ENCODE assay signal across 30 mouse cellular contexts in the genomic region with DNA sequence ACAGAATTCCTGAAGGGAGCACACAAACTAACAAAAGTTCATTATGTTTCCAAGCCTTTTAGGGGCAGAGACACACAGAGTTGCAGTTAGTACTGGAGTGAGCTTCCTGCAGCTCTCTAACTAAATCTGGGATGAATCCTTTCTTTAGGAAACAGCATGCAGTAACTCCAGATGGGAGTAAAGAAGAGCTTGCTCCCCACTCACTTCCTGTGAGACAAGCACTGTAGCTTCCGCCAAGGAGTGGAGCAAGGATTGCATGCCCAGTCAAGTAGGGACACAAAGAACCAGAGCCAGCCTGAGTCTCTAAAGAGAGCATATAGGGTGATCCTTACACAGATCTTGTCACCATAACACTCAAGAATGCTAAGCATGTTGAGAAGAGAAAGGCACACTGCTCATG. TPM values are rescaled to one million over a fixed set of nuclear protein-coding genes. Genes with fewer than 3 reads are reported as not detected.
"Had no signal": no experiment of that assay in that cellular context is flagged by ENCODE, and none has a peak within 500 bp of the region (broad histone marks: within the 10 kb centered on the region; RNA-seq: fewer than 3 reads in every experiment).

No protein-coding gene starts in this region.

- H3K9me3 ChIP-seq: heart, embryonic 10.5 days; heart, embryonic 12.5 days; hindbrain, embryonic 10.5 days; hindbrain, embryonic 12.5 days; kidney, embryonic 15.5 days; limb, embryonic 10.5 days; limb, embryonic 12.5 days; liver, embryonic 13.5 days; liver, embryonic 15.5 days had no signal

- H3K27ac ChIP-seq: gastrocnemius, adult 2 months; heart, embryonic 10.5 days; hindbrain, embryonic 10.5 days; hindbrain, embryonic 12.5 days; hindbrain, embryonic 14.5 days; hindbrain, postnatal 0 days; kidney, embryonic 15.5 days; kidney, postnatal 0 days; limb, embryonic 10.5 days; limb, embryonic 12.5 days; liver, embryonic 13.5 days; liver, embryonic 15.5 days had no signal

- H3K4me1 ChIP-seq: heart, embryonic 10.5 days; heart, embryonic 12.5 days; hindbrain, embryonic 10.5 days; hindbrain, embryonic 12.5 days; kidney, embryonic 15.5 days; limb, embryonic 10.5 days; limb, embryonic 12.5 days; liver, embryonic 13.5 days; liver, embryonic 15.5 days had no signal

- ATAC-seq: hindbrain, postnatal 0 days; intestine, embryonic 16.5 days had no signal

- H3K4me3 ChIP-seq: gastrocnemius, adult 2 months; heart, embryonic 10.5 days; heart, embryonic 12.5 days; hindbrain, embryonic 10.5 days; hindbrain, embryonic 12.5 days; kidney, embryonic 15.5 days; limb, embryonic 10.5 days; limb, embryonic 12.5 days; liver, embryonic 13.5 days; liver, embryonic 15.5 days had no signal

- H3K36me3 ChIP-seq: heart, embryonic 10.5 days; heart, embryonic 12.5 days; hindbrain, embryonic 10.5 days; hindbrain, embryonic 12.5 days; kidney, embryonic 15.5 days; limb, embryonic 10.5 days; limb, embryonic 12.5 days; liver, embryonic 13.5 days; liver, embryonic 15.5 days had no signal

- H3K4me2 ChIP-seq: heart, embryonic 12.5 days; hindbrain, embryonic 12.5 days; hindbrain, embryonic 14.5 days; kidney, embryonic 15.5 days; limb, embryonic 12.5 days; liver, embryonic 11.5 days; liver, embryonic 13.5 days; liver, embryonic 15.5 days had no signal

- DNase-seq: gastrocnemius, adult 2 months; gastrocnemius, postnatal 10 days; gastrocnemius, postnatal 25 days; heart, adult 18-20 months; heart, postnatal 10 days; heart, postnatal 4 days; kidney, adult 11 months; kidney, adult 2 months; kidney, adult 9 months; kidney, postnatal 14 days; kidney, postnatal 36 days; layer of hippocampus, postnatal 36 days; liver; liver, embryonic 13.5 days had no signal

- H3K9ac ChIP-seq: heart, embryonic 12.5 days; hindbrain, embryonic 12.5 days; hindbrain, embryonic 14.5 days; kidney, embryonic 15.5 days; limb, embryonic 12.5 days; liver, embryonic 13.5 days; liver, embryonic 15.5 days had no signal

- H3K27me3 ChIP-seq: heart, embryonic 12.5 days; hindbrain, embryonic 12.5 days; kidney, embryonic 15.5 days; limb, embryonic 12.5 days; liver, embryonic 13.5 days; liver, embryonic 15.5 days had no signal

RNA-seq across cellular contexts. Expression of a gene that starts 50.7 kb away (rescaled TPM):
- total RNA-seq: gastrocnemius, adult 2 months; granulocyte monocyte progenitor cell, adult 5-6 weeks; heart, adult 18-20 months; heart, adult 8-10 months; heart, postnatal 25 days had no signal
